ENCODE assay signal across 10 mouse cellular contexts in the genomic region with DNA sequence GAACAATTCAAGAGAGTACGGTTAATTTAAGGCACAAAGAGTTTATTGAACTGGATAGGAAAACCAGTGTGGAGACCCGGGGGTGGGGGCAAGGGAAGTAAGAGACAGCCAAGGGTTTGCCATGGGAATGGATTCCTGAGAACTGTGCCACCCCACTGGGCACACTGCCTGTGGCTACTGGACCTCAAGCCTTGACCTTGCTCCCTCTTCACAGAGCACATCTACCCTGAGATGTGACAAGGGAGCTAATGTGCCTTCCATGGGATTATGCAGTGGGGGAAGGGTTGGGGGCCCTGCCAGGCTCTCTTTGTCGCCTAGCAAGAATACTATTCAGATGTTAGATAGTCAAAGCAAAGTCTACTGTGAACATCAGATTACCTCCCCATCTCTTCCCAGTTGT.
DNase-seq lines count a peak whose midpoint lies in the region; ATAC-seq and TF ChIP-seq lines count a peak whose summit lies in the region.
"Had no signal": no experiment of that assay in that cellular context is flagged by ENCODE, and none has a peak within 500 bp of the region (broad histone marks: within the 10 kb centered on the region; RNA-seq: fewer than 3 reads in every experiment).

No protein-coding gene starts in this region.

- TF ChIP-seq EP300 in stomach, postnatal 0 days (optimal IDR thresholded peaks at IDR 0.05): no peak

- peak; percentile 91 for DNase-seq in Muller cell, postnatal 12 days (ENCODE audit: inconsistent ontology term)
- peak; percentile 7 to 11 for DNase-seq in cerebellum, postnatal 36 days
- peak; percentile 86 for DNase-seq in hindbrain, postnatal 0 days (ENCODE audit: low spot score)
- no peak for DNase-seq in stomach, postnatal 0 days (ENCODE audit: low spot score)
- no peak for DNase-seq in urinary bladder, postnatal 14 days (ENCODE audit: low spot score)
- no peak for DNase-seq in lung, postnatal 10 days
- DNase-seq: heart, postnatal 36 days had no signal

- no peaks in the 10 kb centered on the region for H3K27me3 ChIP-seq in hindbrain, postnatal 0 days (ENCODE audit: insufficient read depth, low read length)
- no peaks in the 10 kb centered on the region for H3K27me3 ChIP-seq in midbrain, embryonic 12.5 days
- no peaks in the 10 kb centered on the region for H3K27me3 ChIP-seq in stomach, postnatal 0 days (ENCODE audit: control insufficient read depth, insufficient read depth, low read length)
- no peaks in the 10 kb centered on the region for H3K27me3 ChIP-seq in heart, embryonic 11.5 days (ENCODE audit: control insufficient read depth, insufficient read depth, low read length)
- H3K27me3 ChIP-seq: limb, embryonic 15.5 days had no signal

- no peak overlapping the region for H3K4me3 ChIP-seq in hindbrain, postnatal 0 days (ENCODE audit: low read length)
- H3K4me3 ChIP-seq in midbrain, embryonic 12.5 days: no peak overlapping the region
- H3K4me3 ChIP-seq in stomach, postnatal 0 days (ENCODE audit: low read depth, low read length): no peak overlapping the region
- no peak overlapping the region for H3K4me3 ChIP-seq in heart, embryonic 11.5 days (ENCODE audit: low read depth, low read length)
- H3K4me3 ChIP-seq: limb, embryonic 15.5 days had no signal

- H3K27ac ChIP-seq in hindbrain, postnatal 0 days: peak overlapping the region; percentile 82
- peak overlapping the region; percentile 25; the same call in 1 of the 2 replicates for H3K27ac ChIP-seq in midbrain, embryonic 12.5 days (replicated peaks)
- H3K27ac ChIP-seq in stomach, postnatal 0 days (replicated peaks): no peak overlapping the region
- no peak overlapping the region for H3K27ac ChIP-seq in heart, embryonic 11.5 days (ENCODE audit: low read depth, low read length)
- H3K27ac ChIP-seq: limb, embryonic 15.5 days had no signal

- no peaks in the 10 kb centered on the region for H3K9me3 ChIP-seq in hindbrain, postnatal 0 days (ENCODE audit: low read length)
- no peaks in the 10 kb centered on the region for H3K9me3 ChIP-seq in midbrain, embryonic 12.5 days
- no peaks in the 10 kb centered on the region for H3K9me3 ChIP-seq in stomach, postnatal 0 days (ENCODE audit: control insufficient read depth, low read length)
- no peaks in the 10 kb centered on the region for H3K9me3 ChIP-seq in heart, embryonic 11.5 days (replicated peaks; ENCODE audit: control insufficient read depth, low read length)
- H3K9me3 ChIP-seq: limb, embryonic 15.5 days had no signal

- TF ChIP-seq CTCF in hindbrain, postnatal 0 days (IDR thresholded peaks at IDR 0.05; ENCODE audit: low read depth): no peak
- no peak for TF ChIP-seq CTCF in stomach, postnatal 0 days (IDR thresholded peaks at IDR 0.05; ENCODE audit: low read depth)

- H3K4me2 ChIP-seq in hindbrain, postnatal 0 days (ENCODE audit: low read depth, low read length): no peak overlapping the region
- H3K4me2 ChIP-seq in midbrain, embryonic 12.5 days (replicated peaks): no peak overlapping the region
- no peak overlapping the region for H3K4me2 ChIP-seq in stomach, postnatal 0 days (replicated peaks; ENCODE audit: low read depth)
- no peak overlapping the region for H3K4me2 ChIP-seq in heart, embryonic 11.5 days
- H3K4me2 ChIP-seq: limb, embryonic 15.5 days had no signal

- peak; percentile 96 for ATAC-seq in hindbrain, postnatal 0 days
- peak; percentile 71 for ATAC-seq in midbrain, embryonic 12.5 days (ENCODE audit: low FRiP score, low read depth)
- no peak for ATAC-seq in stomach, postnatal 0 days (ENCODE audit: low FRiP score, low TSS enrichment)
- no peak for ATAC-seq in heart, embryonic 11.5 days (replicated peaks; ENCODE audit: insufficient number of reproducible peaks, low FRiP score, low TSS enrichment)

- no peaks in the 10 kb centered on the region; the same call in none of the 2 replicates for H3K4me1 ChIP-seq in hindbrain, postnatal 0 days (ENCODE audit: insufficient read depth, low read length)
- H3K4me1 ChIP-seq in midbrain, embryonic 12.5 days: peaks cover 14% of the 10 kb centered on the region
- no peaks in the 10 kb centered on the region for H3K4me1 ChIP-seq in stomach, postnatal 0 days (replicated peaks; ENCODE audit: control insufficient read depth, insufficient read depth)
- H3K4me1 ChIP-seq in heart, embryonic 11.5 days (ENCODE audit: control insufficient read depth, insufficient read depth, low read length): no peaks in the 10 kb centered on the region
- H3K4me1 ChIP-seq: limb, embryonic 15.5 days had no signal

- WGBS in hindbrain, postnatal 0 days: 26% methylated on average over 3 of the region's 3 CpGs
- 39% methylated on average over 3 of the region's 3 CpGs for WGBS in midbrain, embryonic 12.5 days
- 92% methylated on average over 3 of the region's 3 CpGs for WGBS in stomach, postnatal 0 days
- 77% methylated on average over 3 of the region's 3 CpGs for WGBS in heart, embryonic 11.5 days (ENCODE audit: insufficient replicate concordance)

- no peaks in the 10 kb centered on the region for H3K36me3 ChIP-seq in hindbrain, postnatal 0 days (ENCODE audit: insufficient read depth, low read length)
- no peaks in the 10 kb centered on the region for H3K36me3 ChIP-seq in midbrain, embryonic 12.5 days
- no peaks in the 10 kb centered on the region for H3K36me3 ChIP-seq in stomach, postnatal 0 days (ENCODE audit: control insufficient read depth, insufficient read depth, low read length)
- no peaks in the 10 kb centered on the region for H3K36me3 ChIP-seq in heart, embryonic 11.5 days (ENCODE audit: control insufficient read depth, insufficient read depth, low read length)
- H3K36me3 ChIP-seq: limb, embryonic 15.5 days had no signal

- H3K9ac ChIP-seq in hindbrain, postnatal 0 days (replicated peaks; ENCODE audit: low read length): no peak overlapping the region
- no peak overlapping the region for H3K9ac ChIP-seq in midbrain, embryonic 12.5 days (replicated peaks)
- H3K9ac ChIP-seq in stomach, postnatal 0 days (ENCODE audit: low read length): no peak overlapping the region
- H3K9ac ChIP-seq in heart, embryonic 11.5 days (ENCODE audit: low read depth, low read length): no peak overlapping the region
- H3K9ac ChIP-seq: limb, embryonic 15.5 days had no signal

Comparison
In these comparisons a context has a peak if more than half of its experiments do, and no peak if none do; other contexts are left out.
1. DNase-seq: peak in Muller cell, postnatal 12 days (single experiment), cerebellum, postnatal 36 days (2 of 2) and hindbrain, postnatal 0 days (single experiment); none in stomach, postnatal 0 days (single experiment), urinary bladder, postnatal 14 days (single experiment) and lung, postnatal 10 days (single experiment).
2. ATAC-seq: peak in hindbrain, postnatal 0 days (single experiment) and midbrain, embryonic 12.5 days (single experiment); none in stomach, postnatal 0 days (single experiment) and heart, embryonic 11.5 days (single experiment).
3. H3K27ac ChIP-seq: peak in hindbrain, postnatal 0 days (single experiment) and midbrain, embryonic 12.5 days (single experiment); none in stomach, postnatal 0 days (single experiment) and heart, embryonic 11.5 days (single experiment).